Mouse (Mus musculus): Measurements from ENCODE around the gene Fam167b. TPM values are rescaled to one million over a fixed set of nuclear protein-coding genes. Genes with fewer than 3 reads are reported as not detected.

Fam167b gene
- polyA plus RNA-seq, 1 experiment from 2014 or later: 5.1 TPM

- Histone ChIP-seq H3K4me3 (ENCODE audit: low read length) (no peak overlapping the region), H3K4me2 (ENCODE audit: low read depth, low read length) (no peak overlapping the region), H3K36me3 (ENCODE audit: control insufficient read depth, insufficient read depth) (peaks cover 23% of the 10 kb centered on the region), H3K27ac (ENCODE audit: low read length) (no peak overlapping the region; the same call in 1 of the 2 replicates), H3K9me3 (replicated peaks; ENCODE audit: control insufficient read depth, low read length) (no peaks in the 10 kb centered on the region), H3K9ac (ENCODE audit: low read length) (no peak overlapping the region), H3K27me3 (ENCODE audit: control insufficient read depth, insufficient read depth, low read length) (no peaks in the 10 kb centered on the region), H3K4me1 (ENCODE audit: control insufficient read depth, insufficient read depth, low read length) (peaks cover 16% of the 10 kb centered on the region)
- no peak for ATAC-seq (replicated peaks; ENCODE audit: extremely low read depth, insufficient read depth, low FRiP score)
- 57% methylated on average over 4 of the region's 4 CpGs for WGBS
Observed at GRCm38 (mm10) chr4:129610472-129610871, 32.1 kb upstream of the Fam167b start.

GRCm38 (mm10) chr4:129610026-129610425, 31.7 kb upstream of the Fam167b start:
- peaks cover 16% of the 10 kb centered on the region for H3K4me1 ChIP-seq (ENCODE audit: control insufficient read depth, insufficient read depth, low read length)
- H3K9me3 ChIP-seq (replicated peaks; ENCODE audit: control insufficient read depth, low read length): no peaks in the 10 kb centered on the region
- peak; percentile 31; the same call in 1 of the 2 replicates for ATAC-seq (replicated peaks; ENCODE audit: extremely low read depth, insufficient read depth, low FRiP score)
- no peaks in the 10 kb centered on the region for H3K27me3 ChIP-seq (ENCODE audit: control insufficient read depth, insufficient read depth, low read length)
- H3K4me2 ChIP-seq (ENCODE audit: low read depth, low read length): no peak overlapping the region
- peaks cover 23% of the 10 kb centered on the region for H3K36me3 ChIP-seq (ENCODE audit: control insufficient read depth, insufficient read depth)
- peak overlapping the region; percentile 45; the same call in 1 of the 2 replicates for H3K27ac ChIP-seq (ENCODE audit: low read length)
- no peak overlapping the region for H3K9ac ChIP-seq (ENCODE audit: low read length)
- H3K4me3 ChIP-seq (ENCODE audit: low read length): no peak overlapping the region
- 61% methylated on average over 4 of the region's 4 CpGs for WGBS

- no peak for ATAC-seq (replicated peaks; ENCODE audit: extremely low read depth, insufficient read depth, low FRiP score)
- H3K4me2 ChIP-seq (ENCODE audit: low read depth, low read length): no peak overlapping the region
- 72% methylated on average over 12 of the region's 12 CpGs for WGBS
- no peak overlapping the region for H3K4me3 ChIP-seq (ENCODE audit: low read length)
- no peaks in the 10 kb centered on the region for H3K27me3 ChIP-seq (ENCODE audit: control insufficient read depth, insufficient read depth, low read length)
- H3K9me3 ChIP-seq (replicated peaks; ENCODE audit: control insufficient read depth, low read length): no peaks in the 10 kb centered on the region
- peaks cover 25% of the 10 kb centered on the region for H3K36me3 ChIP-seq (ENCODE audit: control insufficient read depth, insufficient read depth)
- H3K4me1 ChIP-seq (ENCODE audit: control insufficient read depth, insufficient read depth, low read length): peaks cover 11% of the 10 kb centered on the region
- no peak overlapping the region for H3K9ac ChIP-seq (ENCODE audit: low read length)
- H3K27ac ChIP-seq (ENCODE audit: low read length): peak overlapping the region; percentile 45; the same call in 1 of the 2 replicates
Observed at GRCm38 (mm10) chr4:129609139-129609631, 30.8 kb upstream of the Fam167b start.

GRCm38 (mm10) chr4:129608426-129609025, 30.2 kb upstream of the Fam167b start:
- Histone ChIP-seq H3K4me1 (ENCODE audit: control insufficient read depth, insufficient read depth, low read length) (peaks cover 4% of the 10 kb centered on the region), H3K4me3 (ENCODE audit: low read length) (no peak overlapping the region), H3K9ac (ENCODE audit: low read length) (peak overlapping the region; percentile 46; the same call in 1 of the 2 replicates), H3K27ac (ENCODE audit: low read length) (no peak overlapping the region; the same call in 1 of the 2 replicates), H3K9me3 (replicated peaks; ENCODE audit: control insufficient read depth, low read length) (no peaks in the 10 kb centered on the region), H3K27me3 (ENCODE audit: control insufficient read depth, insufficient read depth, low read length) (no peaks in the 10 kb centered on the region), H3K4me2 (ENCODE audit: low read depth, low read length) (no peak overlapping the region), H3K36me3 (ENCODE audit: control insufficient read depth, insufficient read depth) (peaks cover 29% of the 10 kb centered on the region)
- peak; percentile 79 for ATAC-seq (replicated peaks; ENCODE audit: extremely low read depth, insufficient read depth, low FRiP score)
- WGBS: 39% methylated on average over 7 of the region's 7 CpGs

GRCm38 (mm10) chr4:129600233-129601158, 22.1 kb upstream of the Fam167b start, which contains the start of the genes Eif3i and Tmem234:
Gene Eif3i, minus strand, starts transcription at chr4:129600648.
Gene Tmem234, plus strand, starts transcription at chr4:129600668.
- peak; percentile 86 for ATAC-seq (replicated peaks; ENCODE audit: extremely low read depth, insufficient read depth, low FRiP score)
- Histone ChIP-seq H3K4me3 (ENCODE audit: low read length) (peak within 1 kb of the TSS; percentile 96), H3K27me3 (ENCODE audit: control insufficient read depth, insufficient read depth, low read length) (no peaks in the 10 kb centered on the region), H3K4me2 (ENCODE audit: low read depth, low read length) (peak within 1 kb of the TSS; percentile 75), H3K9ac (ENCODE audit: low read length) (peak within 1 kb of the TSS; percentile 97), H3K36me3 (ENCODE audit: control insufficient read depth, insufficient read depth) (peaks cover 16% of the 10 kb centered on the region), H3K4me1 (ENCODE audit: control insufficient read depth, insufficient read depth, low read length) (peaks cover 17% of the 10 kb centered on the region), H3K27ac (ENCODE audit: low read length) (peak within 1 kb of the TSS; percentile 68), H3K9me3 (replicated peaks; ENCODE audit: control insufficient read depth, low read length) (no peaks in the 10 kb centered on the region)
- under 1% methylated on average over 74 of the region's 74 CpGs for WGBS

GRCm38 (mm10) chr4:129588865-129589264, 10.5 kb upstream of the Fam167b start:
- no peak overlapping the region for H3K4me2 ChIP-seq (ENCODE audit: low read depth, low read length)
- H3K9me3 ChIP-seq (replicated peaks; ENCODE audit: control insufficient read depth, low read length): no peaks in the 10 kb centered on the region
- no peak overlapping the region for H3K4me3 ChIP-seq (ENCODE audit: low read length)
- no peak overlapping the region for H3K9ac ChIP-seq (ENCODE audit: low read length)
- H3K4me1 ChIP-seq (ENCODE audit: control insufficient read depth, insufficient read depth, low read length): peaks cover 8% of the 10 kb centered on the region; the same call in 1 of the 2 replicates
- 60% methylated on average over 4 of the region's 4 CpGs for WGBS
- no peak for ATAC-seq (replicated peaks; ENCODE audit: extremely low read depth, insufficient read depth, low FRiP score)
- H3K36me3 ChIP-seq (ENCODE audit: control insufficient read depth, insufficient read depth): peaks cover 31% of the 10 kb centered on the region
- no peaks in the 10 kb centered on the region for H3K27me3 ChIP-seq (ENCODE audit: control insufficient read depth, insufficient read depth, low read length)
- H3K27ac ChIP-seq (ENCODE audit: low read length): no peak overlapping the region

GRCm38 (mm10) chr4:129586943-129587342, 8.6 kb upstream of the Fam167b start:
- H3K9ac ChIP-seq (ENCODE audit: low read length): no peak overlapping the region
- no peak overlapping the region for H3K27ac ChIP-seq (ENCODE audit: low read length)
- no peaks in the 10 kb centered on the region for H3K27me3 ChIP-seq (ENCODE audit: control insufficient read depth, insufficient read depth, low read length)
- H3K4me1 ChIP-seq (ENCODE audit: control insufficient read depth, insufficient read depth, low read length): peaks cover 8% of the 10 kb centered on the region; the same call in 1 of the 2 replicates
- H3K4me2 ChIP-seq (ENCODE audit: low read depth, low read length): no peak overlapping the region
- H3K36me3 ChIP-seq (ENCODE audit: control insufficient read depth, insufficient read depth): peaks cover 15% of the 10 kb centered on the region
- no peak overlapping the region for H3K4me3 ChIP-seq (ENCODE audit: low read length)
- H3K9me3 ChIP-seq (replicated peaks; ENCODE audit: control insufficient read depth, low read length): no peaks in the 10 kb centered on the region
- 59% methylated on average over 1 of the region's 1 CpGs for WGBS
- ATAC-seq (replicated peaks; ENCODE audit: extremely low read depth, insufficient read depth, low FRiP score): no peak

- peak overlapping the region; percentile 85; the same call in 1 of the 2 replicates for H3K4me2 ChIP-seq (ENCODE audit: low read depth, low read length)
- no peaks in the 10 kb centered on the region for H3K27me3 ChIP-seq (ENCODE audit: control insufficient read depth, insufficient read depth, low read length)
- ATAC-seq (replicated peaks; ENCODE audit: extremely low read depth, insufficient read depth, low FRiP score): no peak
- no peak overlapping the region; the same call in 1 of the 2 replicates for H3K9ac ChIP-seq (ENCODE audit: low read length)
- H3K4me1 ChIP-seq (ENCODE audit: control insufficient read depth, insufficient read depth, low read length): peaks cover 8% of the 10 kb centered on the region; the same call in 1 of the 2 replicates
- WGBS: 78% methylated on average over 9 of the region's 9 CpGs
- H3K27ac ChIP-seq (ENCODE audit: low read length): no peak overlapping the region
- no peaks in the 10 kb centered on the region for H3K9me3 ChIP-seq (replicated peaks; ENCODE audit: control insufficient read depth, low read length)
- peaks cover 4% of the 10 kb centered on the region for H3K36me3 ChIP-seq (ENCODE audit: control insufficient read depth, insufficient read depth)
- no peak overlapping the region; the same call in 1 of the 2 replicates for H3K4me3 ChIP-seq (ENCODE audit: low read length)
Observed at GRCm38 (mm10) chr4:129585773-129586172, 7.4 kb upstream of the Fam167b start.
